Mouse (Mus musculus): ENCODE measurements around the gene Cbx8.

Cbx8 gene

DNA sequence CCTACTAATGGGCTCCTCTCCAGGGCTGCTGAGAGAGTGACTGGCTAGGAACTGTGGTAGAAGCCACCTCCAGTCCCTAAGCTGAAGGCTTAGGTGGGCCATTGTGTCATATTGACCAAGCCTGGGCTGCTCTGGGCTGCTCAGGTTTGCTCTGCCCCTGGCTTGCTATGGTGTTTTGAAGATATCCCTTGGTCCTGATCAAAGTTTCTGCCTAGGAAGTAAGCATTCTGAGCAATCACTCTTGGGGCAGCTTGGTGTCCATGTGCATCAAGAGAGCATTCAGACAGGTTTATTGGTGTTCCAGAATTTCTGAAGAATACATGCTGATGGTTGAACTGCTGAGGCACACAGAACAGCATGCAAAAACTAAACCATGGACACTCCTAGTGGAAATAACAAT, 10.7 kb upstream of the Cbx8 start:
- in situ Hi-C loops (cut with MseI, MboI): no loop called here

DNA sequence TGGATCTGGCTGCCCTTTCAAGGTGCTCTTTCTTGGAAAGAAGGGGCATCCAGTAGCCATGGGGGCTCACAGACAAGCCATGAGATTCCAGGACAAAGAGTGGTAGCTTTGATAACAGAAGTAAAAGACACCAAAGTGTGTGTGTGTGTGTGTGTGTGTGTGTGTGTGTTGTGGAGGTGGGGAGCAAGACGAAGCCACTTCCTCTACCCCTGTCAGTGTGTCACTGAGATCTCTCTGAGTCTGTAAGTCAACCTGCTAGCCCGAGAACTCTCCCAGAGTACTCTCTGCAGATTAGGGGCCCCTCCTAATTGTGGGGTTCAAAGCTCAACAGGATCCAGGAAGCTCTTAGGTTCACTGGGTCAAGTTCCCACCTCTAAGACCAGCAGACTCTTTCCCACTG, 9.6 kb upstream of the Cbx8 start:
- in situ Hi-C loops (cut with MseI, MboI): no loop called here

DNA sequence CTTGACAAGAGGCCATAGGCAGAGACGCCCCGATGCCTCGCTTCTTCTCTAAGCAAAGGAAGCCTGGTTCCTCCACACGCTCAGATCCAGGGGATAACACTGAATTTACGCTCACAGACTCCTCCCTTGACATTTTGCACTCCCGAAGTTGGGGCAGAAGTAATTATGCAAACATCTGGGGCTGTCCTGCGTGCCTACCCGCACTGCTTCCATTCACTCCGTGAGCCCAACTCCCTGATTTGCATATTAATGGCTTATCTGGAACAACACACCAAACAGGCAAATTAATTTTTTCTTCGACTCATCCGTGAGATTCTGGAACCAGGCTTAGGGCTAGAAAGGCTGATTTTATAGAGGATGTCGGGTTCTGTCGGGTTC, 7.4 kb upstream of the Cbx8 start:
- in situ Hi-C loops (cut with MseI, MboI): no loop called here

DNA sequence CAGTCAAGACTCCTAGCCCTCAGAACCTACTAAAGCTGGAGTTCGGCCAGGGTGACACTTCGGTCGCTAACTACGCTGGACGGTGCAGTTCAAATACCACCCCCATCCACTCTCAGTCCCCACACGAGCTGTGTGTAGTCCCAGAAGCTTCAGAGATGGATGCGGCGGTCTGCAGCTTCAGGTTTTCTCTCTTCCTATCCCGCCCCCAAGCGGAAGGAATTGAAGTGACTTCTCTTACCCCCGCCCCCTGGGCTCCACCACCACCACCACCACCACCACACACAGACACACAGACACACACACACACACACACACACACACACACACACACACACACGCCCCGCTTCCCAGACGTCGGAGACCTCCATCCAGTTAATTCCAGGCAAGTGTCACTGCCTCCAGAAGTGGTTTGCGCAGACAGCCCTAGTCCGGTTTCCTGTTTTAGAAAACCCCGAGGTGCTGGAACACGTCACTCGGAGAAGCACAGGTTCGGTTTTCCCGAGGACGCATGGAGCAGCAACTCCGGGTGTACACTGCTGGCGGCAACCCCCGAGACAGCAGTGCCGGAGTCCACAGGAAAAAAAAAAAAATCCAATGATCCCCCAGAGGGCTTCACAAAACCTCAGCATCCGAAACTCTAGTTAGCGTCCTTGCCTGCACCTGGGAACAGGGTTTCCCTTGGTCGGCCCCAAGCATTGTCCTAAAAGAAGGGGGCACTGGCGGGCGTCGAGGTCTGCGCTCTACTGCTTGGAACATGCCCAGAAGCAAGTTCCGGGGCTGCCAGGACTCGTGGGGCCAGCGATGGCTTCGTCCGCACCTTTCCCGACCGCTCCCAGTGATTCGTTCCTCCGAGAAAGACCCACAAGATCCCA, 6.7 kb upstream of the Cbx8 start:
- in situ Hi-C loops (cut with MseI, MboI): no loop called here

DNA sequence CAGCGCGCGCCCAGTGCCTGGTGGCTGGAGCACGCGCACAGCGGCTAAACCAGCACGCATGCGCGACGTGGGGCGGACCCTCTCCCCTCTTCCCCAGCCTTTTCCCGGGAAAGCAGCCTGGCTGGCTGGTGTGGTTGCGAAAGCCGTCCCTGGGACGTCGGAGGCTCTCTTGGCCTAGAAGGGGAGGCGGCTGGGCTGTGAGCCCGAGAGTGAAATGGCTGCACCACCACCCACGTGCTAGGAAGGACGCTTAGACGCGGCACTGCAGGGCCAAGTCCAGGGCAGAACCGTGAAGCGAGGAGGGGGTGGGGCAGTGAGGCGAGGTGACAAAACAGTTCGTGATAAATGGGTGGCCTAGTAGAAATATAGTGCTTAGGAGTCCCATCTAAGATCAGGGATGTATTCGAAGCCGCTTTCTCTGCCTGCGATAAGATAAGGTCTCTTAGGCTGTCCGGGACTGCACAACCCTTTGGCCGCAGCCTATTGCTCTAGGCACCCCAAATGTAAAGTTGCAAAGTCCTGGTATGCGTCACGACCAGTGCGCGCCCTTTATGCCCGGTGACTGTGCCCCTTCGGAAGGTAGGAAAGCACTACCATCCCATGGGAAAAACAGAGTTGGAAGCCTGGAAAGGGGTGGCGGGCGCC, 6.0 kb upstream of the Cbx8 start:
- in situ Hi-C loops (cut with MseI, MboI): no loop called here

DNA sequence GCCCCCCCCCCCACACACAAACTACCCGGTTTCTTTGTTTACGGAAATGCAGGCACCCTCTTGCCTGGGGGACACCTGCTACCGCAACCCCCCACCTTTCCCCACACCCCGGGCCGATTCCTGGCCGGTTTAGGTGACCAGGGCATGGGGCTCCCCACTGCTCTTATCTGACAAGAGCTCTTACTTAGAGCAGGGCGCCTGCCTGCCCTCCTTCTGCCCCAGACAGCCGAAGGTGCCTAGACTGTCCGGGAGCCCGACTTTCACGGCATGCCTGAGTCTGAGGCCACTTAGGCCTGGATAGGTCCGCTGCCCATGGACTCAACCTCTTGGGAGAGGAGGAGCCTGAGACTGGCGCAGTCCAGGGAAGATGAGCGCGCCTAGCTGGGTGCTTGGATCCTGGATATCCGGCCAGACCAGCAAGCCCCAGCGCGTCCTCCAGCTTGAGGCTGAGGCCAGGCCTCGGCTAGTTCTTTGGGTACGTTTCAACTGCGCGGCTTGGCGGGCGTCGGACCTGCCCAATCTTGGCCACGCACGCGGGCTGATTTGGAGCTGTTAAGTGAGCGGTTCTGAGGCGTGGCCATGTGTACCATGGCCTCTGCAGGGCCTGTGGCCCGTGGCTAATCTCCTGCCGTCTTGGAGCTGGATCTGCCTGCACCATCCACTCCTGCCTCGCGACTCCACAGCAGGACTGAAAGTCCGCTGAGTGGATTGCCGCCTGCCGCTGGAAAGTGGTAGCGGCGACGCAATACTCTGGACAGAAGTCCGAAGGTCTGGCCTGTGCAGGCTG, 4.0 kb upstream of the Cbx8 start:
- in situ Hi-C loops (cut with MseI, MboI): no loop called here

GRCm38 (mm10) chr11:119043761-119044550, 3.2 kb upstream of the Cbx8 start:
- in situ Hi-C loops (cut with MseI, MboI): no loop called here

DNA sequence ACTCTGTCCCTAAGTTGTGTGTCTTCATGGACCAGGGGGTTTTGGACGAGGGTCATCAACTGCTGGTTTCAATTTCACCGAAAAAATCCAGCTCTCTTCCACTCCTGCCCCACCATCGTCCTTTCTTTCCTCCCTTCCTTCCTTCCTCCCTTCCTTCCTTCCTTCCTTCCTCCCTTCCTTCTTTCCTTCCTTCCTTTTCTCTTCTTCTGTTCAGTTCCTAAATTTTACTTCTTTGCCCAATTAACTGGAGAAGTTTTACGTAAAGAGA, 2.4 kb upstream of the Cbx8 start:
- in situ Hi-C loops (cut with MseI, MboI): no loop called here

DNA sequence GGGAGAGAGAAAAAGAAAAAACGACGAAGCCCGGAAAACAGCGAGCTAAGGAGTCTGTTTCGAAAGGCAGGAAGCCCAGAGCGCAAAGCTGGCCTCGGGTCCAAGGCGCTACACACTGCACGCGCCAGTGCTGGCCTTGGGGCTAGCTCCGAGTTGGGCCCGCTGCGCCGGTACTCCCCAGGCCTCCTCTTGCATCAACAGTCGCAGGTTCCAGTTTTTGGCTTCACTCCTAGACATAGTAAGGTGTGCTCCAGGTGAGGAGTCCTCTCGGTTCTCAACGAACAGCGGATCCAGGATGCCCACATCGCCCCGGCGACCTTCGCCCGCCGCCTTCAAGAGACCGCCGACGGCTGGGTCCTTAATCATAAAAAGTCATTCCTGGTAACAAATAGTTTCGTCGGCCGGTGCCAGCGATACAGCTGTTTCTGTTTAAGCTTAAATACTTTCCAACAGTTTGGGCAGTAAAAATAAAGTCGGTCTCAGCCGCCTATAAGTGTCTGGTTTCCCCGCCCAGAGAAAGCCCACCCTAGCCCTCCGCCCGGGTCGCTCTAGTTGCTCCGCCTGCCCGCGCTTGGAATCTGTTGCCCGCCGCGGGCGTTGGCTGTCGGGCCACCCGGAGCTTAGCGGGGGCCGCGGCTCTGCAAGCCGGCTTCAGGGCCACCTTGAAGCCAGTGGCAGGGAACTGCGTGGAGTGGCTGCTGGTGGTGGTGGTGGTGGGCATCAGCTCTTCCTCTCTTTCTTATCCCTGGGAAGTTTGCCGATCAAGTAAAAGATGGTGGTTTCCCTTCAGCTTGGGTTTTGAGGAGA, 1.9 kb upstream of the Cbx8 start:
- in situ Hi-C loops (cut with MseI, MboI): no loop called here

- in situ Hi-C loops (cut with MseI, MboI): no loop called here
Observed at GRCm38 (mm10) chr11:119041750-119042465, 1.1 kb upstream of the Cbx8 start.

- in situ Hi-C loops (cut with MseI, MboI): no loop called here
Observed at GRCm38 (mm10) chr11:119041325-119041716, 552 bp upstream of the Cbx8 start.

DNA sequence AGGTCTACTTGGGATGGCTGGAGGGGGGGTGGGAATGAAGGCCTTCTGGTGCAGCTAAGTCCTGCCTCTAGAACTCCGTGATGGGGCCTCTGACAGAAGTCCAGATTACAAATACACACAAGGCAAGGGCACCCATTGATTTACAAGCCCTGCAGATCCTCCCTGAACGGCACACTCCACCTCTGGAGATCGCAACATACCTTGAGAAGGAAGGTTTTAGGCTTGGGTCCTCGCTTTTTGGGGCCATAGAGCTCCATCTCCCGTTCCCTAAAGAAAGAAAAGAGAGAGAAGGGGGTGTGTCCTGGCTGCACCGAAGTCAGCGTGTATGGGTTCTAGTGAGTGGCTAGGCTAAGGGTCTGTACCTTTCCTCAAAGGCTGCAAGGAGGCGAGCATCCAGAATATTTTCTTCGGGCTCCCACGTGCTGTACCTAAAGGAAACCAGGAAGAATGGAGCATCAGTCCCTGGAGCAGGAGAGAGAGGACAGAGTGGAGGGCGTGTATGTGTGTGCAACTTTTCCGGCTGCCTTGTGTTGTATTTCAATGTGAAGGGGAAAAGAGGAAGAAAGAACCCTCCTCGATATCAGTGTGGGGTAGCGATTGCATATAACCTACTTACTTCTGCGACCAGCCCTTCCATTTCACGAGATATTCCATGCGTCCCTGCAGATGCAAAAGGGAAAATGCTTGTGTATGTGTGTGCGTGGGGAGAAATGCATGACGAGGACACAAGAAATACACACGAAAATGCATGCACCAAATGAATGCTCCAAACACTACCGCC, 847 bp downstream of the Cbx8 start:
- in situ Hi-C loops (cut with MseI, MboI): no loop called here

- in situ Hi-C loops (cut with MseI, MboI): no loop called here
Observed at GRCm38 (mm10) chr11:119038744-119039484, 1.9 kb downstream of the Cbx8 start.

- in situ Hi-C loops (cut with MseI, MboI): no loop called here
Observed at GRCm38 (mm10) chr11:119037780-119038401, 2.9 kb downstream of the Cbx8 start.

- in situ Hi-C loops (cut with MseI, MboI): no loop called here
Observed at GRCm38 (mm10) chr11:119036934-119037779, 3.6 kb downstream of the Cbx8 start.

DNA sequence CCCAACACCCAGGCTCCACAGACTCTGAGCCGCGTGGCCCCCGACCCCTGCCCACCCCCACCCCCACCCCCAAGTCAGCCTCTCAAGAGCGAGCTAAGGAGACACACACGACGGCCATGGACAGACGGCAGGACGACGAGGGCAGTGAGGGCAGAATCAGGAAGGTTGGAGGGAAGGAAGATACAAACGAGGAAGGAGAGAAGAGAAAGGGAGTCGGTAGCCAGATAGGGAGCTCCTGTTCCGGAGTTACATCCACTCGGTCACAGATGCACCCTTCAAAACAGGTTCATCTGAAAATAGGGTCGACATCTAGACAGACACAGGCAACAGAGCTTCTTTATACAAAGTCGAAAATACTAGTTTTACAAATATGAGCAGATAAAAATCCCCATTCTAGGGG, 4.3 kb downstream of the Cbx8 start:
- in situ Hi-C loops (cut with MseI, MboI): no loop called here

- in situ Hi-C loops (cut with MseI, MboI): no loop called here
Observed at GRCm38 (mm10) chr11:119035686-119036165, 5.0 kb downstream of the Cbx8 start.
